Mouse (Mus musculus) thymus, postnatal 25 days (tissue): ENCODE data around the gene Cabp5.
"Not testable (repeated sequence)": the region's sequence is repeated elsewhere in the genome, so short reads cannot be mapped to it uniquely, and the experiment has no call there.

Experiments used
- DNase-seq: peaks from one replicate; pipeline ENCODE4 v3.0.0; 2022

Gene Cabp5

GRCm38 (mm10) chr7:13397832-13398231, at the start of gene Cabp5:
Gene Cabp5, plus strand, starts transcription at chr7:13398132.
- DNase-seq: no peak

GRCm38 (mm10) chr7:13355943-13356342, 42.0 kb upstream of the Cabp5 start:
- no peak for DNase-seq

- no peak for DNase-seq
Observed at GRCm38 (mm10) chr7:13380588-13380987, 17.3 kb upstream of the Cabp5 start.

GRCm38 (mm10) chr7:13450541-13450940, 52.6 kb downstream of the Cabp5 start, which contains the start of gene Bsph1:
Gene Bsph1, plus strand, starts transcription at chr7:13450841.
- not testable (repeated sequence) for DNase-seq
